Mouse (Mus musculus) cerebellum, postnatal 10 days (tissue): Measurements from ENCODE around the gene Map1s.

ENCODE experiments used
- DNase-seq, 2 experiments: peaks; one replicate each; pipeline ENCODE4 v3.0.0; 2021; ENCODE audit warnings: mixed read lengths in 2 of 2

Map1s gene

DNA sequence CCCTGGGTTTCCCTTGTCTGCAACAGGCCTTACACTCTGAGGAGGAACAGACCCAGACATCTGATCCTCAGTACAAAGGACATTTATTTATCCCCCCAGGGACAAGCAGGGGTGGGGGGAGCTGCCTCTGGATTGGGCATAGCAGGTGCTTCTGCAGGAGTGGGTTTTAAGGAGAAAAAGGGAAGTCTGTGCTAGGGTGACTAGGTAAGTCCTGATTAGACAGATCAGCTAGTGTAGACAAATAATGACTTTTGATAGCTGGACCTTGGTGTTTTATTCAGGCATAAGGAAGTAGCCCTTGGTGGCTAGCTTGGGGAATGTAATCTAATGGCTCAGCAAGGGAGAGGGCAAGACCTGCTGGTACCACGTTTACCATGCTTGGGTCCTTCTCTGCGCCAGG is 6.5 kb upstream of the Map1s start:
- peak in 1 of 2 experiments; percentile 7 for DNase-seq

GRCm38 (mm10) chr8:70900872-70901387 is 4.8 kb upstream of the Map1s start:
- peak in 1 of 2 experiments; percentile 17 for DNase-seq

DNA sequence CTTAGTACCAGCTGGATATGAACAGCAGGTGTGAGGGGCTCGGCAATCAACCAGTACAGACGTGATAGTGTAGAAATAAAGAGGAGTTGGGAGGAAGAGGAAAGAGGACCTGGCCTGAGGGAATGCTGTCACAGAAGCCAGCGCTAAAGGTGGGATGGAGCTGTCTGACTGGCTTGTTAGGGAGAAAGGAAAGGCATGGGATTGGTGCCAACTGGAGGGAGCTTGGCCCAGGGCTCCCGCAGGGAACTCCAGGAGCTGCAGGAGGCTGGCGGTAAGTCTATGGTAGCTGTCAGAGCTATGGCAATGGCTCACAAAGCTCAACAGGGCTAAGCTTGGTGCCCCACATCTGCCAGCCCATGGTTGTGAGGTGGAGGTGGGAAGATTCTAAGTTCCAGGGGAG is 3.5 kb upstream of the Map1s start:
- peak in 1 of 2 experiments; percentile 29 for DNase-seq

- peak in 1 of 2 experiments; percentile 26 for DNase-seq
Measured at GRCm38 (mm10) chr8:70903112-70903511, 2.6 kb upstream of the Map1s start.

GRCm38 (mm10) chr8:70903582-70903981 is 2.1 kb upstream of the Map1s start:
- no peak for DNase-seq

DNA sequence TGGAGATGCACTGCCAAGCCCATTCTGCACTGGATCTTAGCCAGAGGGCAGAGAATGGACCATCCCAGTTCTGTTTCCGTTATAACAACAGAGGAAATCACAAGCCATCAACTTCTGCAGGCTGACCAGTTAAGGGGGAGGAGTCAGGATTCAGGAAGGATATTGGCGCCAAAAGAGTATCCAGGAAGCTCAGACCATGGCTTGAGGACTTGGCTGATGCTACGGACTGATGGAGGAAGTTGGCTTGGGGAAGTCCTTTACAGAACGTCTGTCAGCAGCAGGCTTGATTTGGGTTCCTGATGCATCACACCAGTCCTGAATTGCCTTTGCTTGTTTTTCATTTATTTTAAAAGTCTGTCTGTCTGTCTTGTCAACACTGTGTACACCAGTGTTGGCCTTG is 1.2 kb upstream of the Map1s start:
- no peak for DNase-seq

DNA sequence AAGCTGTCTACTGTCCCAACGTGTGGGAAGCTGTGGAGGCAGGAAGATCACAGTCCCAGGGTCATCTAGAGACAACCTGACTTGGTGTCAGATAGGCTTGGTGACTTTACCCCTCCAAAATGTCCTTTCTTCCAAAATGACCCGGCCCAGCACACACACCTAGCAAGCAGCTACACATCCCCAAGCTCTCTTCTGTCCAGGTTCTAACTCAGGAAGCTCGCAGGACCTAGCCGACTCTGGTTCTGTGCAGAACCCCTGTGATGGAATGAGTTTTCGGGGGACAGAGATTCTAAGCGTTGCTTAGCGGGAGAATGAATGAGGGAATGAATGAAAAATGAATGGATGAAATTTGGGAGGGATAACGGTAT is 285 bp upstream of the Map1s start:
- no peak for DNase-seq

GRCm38 (mm10) chr8:70907518-70907917 is 1.8 kb downstream of the Map1s start:
- DNase-seq, result no peak

DNA sequence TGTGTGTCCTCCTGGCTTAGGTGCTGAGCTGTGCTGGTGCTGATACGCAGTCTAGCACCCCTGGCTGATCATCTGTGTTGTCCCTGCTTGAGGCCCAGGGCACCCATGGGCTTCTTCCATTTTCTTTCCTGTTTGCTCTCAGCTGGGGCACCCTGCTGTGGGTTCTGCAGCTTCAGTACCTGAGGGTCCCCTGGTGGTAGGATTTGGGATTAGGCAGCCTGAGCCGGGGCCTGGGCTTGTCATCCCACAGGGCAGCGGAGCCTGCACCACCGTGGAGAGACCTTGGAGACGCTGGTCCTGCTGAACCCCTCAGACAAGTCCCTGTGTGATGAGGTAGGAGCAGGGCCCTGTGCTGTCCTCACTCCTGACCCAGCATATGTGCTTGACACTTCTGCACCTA is 5.9 kb downstream of the Map1s start:
- peak in 1 of 2 experiments; percentile 41 for DNase-seq

GRCm38 (mm10) chr8:70912955-70913354 is 7.2 kb downstream of the Map1s start:
- DNase-seq, result no peak

GRCm38 (mm10) chr8:70913523-70913922 is 7.8 kb downstream of the Map1s start:
- DNase-seq, result peak in 1 of 2 experiments; percentile 21

- no peak for DNase-seq
Measured at GRCm38 (mm10) chr8:70914704-70915103, 9.0 kb downstream of the Map1s start.

- peak in 1 of 2 experiments; percentile 19 for DNase-seq
Measured at GRCm38 (mm10) chr8:70920049-70920922, 14.6 kb downstream of the Map1s start.

GRCm38 (mm10) chr8:70924151-70924550 is 18.4 kb downstream of the Map1s start:
- no peak for DNase-seq

DNA sequence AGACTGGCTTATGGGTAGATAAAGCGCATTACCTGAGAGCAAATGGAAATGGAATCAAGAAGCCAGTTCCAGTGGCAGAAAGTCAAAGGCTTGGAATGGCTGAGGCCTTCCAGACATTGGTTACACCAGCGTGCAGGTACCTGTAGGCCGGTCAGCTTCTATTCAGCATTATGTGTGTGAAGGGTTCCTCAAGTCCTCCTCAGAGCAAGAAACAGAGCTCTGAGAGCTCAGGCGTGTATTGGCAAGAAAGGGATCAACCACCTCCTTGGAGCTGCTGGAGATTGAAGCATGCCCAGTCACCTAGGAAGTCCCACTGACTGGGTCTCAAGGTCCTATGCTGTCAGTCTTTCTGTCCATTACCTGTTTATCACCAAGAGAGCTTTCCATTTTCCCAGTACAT is 20.0 kb downstream of the Map1s start:
- no peak for DNase-seq

GRCm38 (mm10) chr8:70926396-70926795 is 20.7 kb downstream of the Map1s start:
- DNase-seq, result no peak

GRCm38 (mm10) chr8:70928096-70928495 is 22.4 kb downstream of the Map1s start:
- no peak for DNase-seq

DNA sequence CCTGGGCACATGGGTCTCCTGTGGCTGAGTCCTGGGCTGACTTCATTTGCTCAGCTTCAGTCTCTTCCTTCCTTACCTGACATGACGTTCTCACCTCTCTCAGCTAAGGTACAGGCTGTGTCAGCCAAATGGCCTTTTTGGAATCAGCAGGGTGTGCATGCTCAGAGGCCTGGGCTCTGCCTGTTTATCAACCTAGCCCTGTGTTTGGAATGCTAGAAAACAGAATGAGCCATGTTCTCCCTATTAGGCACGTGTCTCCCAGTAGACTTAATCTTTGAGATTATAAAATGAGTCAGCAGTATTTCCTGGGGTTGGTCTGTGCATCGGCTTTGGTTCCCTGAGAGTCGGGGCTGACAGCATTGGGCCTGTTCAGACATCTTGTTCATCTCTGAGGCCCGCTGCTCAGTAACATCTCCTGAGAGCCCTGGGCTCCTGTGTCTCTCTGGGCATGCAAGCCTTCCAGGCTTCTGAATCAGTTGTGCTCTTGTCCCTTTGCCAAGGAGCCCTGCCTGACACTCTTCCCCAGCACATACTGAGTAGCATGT is 23.1 kb downstream of the Map1s start:
- no peak for DNase-seq

DNA sequence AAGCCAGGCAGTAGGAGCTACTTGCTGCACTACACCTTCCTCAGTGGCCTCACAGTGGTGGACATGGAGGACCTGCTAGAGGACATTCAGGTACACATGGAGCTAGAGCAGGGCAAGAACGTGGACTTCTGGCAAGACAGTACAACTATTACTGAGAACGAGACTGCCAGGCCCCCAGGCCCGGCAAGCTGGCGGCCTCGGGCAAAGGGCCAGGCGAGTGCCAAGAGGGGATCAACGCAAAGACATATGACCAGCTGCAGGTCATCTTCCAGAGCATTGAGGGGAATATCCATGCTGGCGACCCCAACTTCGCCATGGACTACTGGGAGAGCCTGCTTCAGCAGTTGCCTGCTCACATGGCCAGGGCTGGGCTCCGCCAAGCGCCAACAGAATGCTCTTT is 26.0 kb downstream of the Map1s start:
- peak; percentile 39 to 50 for DNase-seq

DNA sequence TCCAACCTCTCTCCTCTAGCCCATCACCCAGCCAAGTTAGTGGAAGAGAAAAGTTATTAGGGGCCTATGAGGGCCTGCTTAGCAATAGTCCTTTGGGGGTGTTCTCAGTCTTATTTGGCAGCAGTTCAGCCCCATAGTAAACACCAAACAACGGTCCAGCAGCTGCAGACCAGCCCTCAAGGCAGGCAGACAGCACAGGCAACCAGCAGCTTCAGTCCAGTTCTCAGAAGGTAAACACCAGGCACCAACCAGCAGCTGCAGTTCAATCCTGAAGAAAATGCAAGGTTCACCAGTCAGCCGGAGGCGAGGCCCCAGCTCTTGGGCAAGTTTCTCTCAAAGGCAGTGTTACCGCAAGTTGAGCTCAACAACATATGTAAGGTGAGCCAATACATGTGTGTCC is 27.3 kb downstream of the Map1s start:
- no peak for DNase-seq

- peak; percentile 26 to 33 for DNase-seq
Measured at GRCm38 (mm10) chr8:70934786-70935185, 29.1 kb downstream of the Map1s start.

GRCm38 (mm10) chr8:70937200-70937599 is 31.5 kb downstream of the Map1s start:
- no peak for DNase-seq

GRCm38 (mm10) chr8:70941478-70941877 is 35.7 kb downstream of the Map1s start:
- DNase-seq, result no peak

- DNase-seq, result no peak
Measured at GRCm38 (mm10) chr8:70943187-70943586, 37.5 kb downstream of the Map1s start.
